ENCODE assay signal across 16 mouse cellular contexts in the genomic region with DNA sequence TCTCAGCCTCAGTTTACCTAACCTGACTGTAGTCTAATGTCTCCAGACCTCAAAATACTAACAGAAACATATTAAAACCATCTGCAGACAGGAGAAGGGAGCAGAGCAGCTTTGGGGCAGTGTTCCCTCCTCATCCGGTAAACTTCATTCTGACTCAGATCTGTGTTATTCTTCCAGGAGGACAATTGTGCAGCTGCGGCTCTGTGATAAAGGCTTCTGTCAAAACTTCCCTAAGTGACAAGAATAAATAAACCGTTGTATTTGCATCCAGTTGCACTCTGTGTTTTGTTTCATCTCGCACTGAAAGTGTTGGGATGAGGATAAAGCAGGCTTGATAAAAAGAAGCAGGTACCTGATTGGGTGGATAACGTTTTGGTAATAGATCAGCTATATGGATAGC.
"Had no signal": no experiment of that assay in that cellular context is flagged by ENCODE, and none has a peak within 500 bp of the region (broad histone marks: within the 10 kb centered on the region; RNA-seq: fewer than 3 reads in every experiment).

No protein-coding gene starts in this region.

- ATAC-seq: forebrain, postnatal 0 days; hindbrain, postnatal 0 days; intestine, embryonic 16.5 days; liver, embryonic 12.5 days had no signal

- DNase-seq: forebrain, postnatal 0 days; gastrocnemius, postnatal 14 days; gastrocnemius, postnatal 36 days; heart, adult 18-20 months; heart, postnatal 14 days; heart, postnatal 36 days; kidney, adult 11 months; kidney, adult 2 months; kidney, adult 9 months; kidney, postnatal 14 days; kidney, postnatal 36 days; layer of hippocampus, postnatal 36 days; left cerebral cortex, postnatal 4 days had no signal
